Mouse (Mus musculus) heart, postnatal 14 days (tissue): ENCODE data around the gene Anapc2. TPM values are rescaled to one million over a fixed set of nuclear protein-coding genes. Genes with fewer than 3 reads are reported as not detected.

ENCODE experiments used
- DNase-seq, 2 experiments: peaks; one replicate each; pipeline ENCODE4 v3.0.0; 2021 to 2022
- intact Hi-C: fragments of 180-260 bp; cut with DNase I; formaldehyde crosslinking; loops from one replicate; pipeline ENCODE4 v1.15.1; 2025
- total RNA-seq, 2 experiments: library from RNA; stranded (reverse); gene quantifications; 2 replicates each; pipeline ENCODE4 v1.2.3; 2021

The Anapc2 gene
- total RNA-seq, 2 experiments from 2014 or later, result 44.0 to 44.1 TPM

DNA sequence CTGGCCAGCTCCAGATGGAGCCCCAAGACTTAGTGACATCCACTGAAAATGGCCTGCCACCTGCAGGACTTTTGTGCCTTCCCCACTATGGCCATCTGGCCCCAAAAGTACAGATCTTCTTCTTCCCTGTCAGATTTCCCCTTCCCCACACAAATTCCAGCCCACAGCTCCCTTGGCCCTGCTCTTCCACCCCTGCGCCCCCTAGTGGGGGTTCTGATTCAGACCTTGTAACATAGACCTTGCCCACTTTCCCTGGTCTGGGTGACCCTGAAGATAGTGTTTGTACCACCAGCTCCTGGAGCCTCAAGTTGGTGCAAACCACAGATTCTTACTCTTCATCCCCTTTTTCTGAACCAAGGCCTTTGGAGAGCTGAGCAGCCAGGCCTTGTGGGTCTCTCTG, 20.6 kb downstream of the Anapc2 start:
- intact Hi-C loops, result loop anchor here (2.0 kb wide), 1 partner anchor 64 kb away; no protein-coding TSS in a partner anchor
- DNase-seq, result peak; percentile 86 to 90

DNA sequence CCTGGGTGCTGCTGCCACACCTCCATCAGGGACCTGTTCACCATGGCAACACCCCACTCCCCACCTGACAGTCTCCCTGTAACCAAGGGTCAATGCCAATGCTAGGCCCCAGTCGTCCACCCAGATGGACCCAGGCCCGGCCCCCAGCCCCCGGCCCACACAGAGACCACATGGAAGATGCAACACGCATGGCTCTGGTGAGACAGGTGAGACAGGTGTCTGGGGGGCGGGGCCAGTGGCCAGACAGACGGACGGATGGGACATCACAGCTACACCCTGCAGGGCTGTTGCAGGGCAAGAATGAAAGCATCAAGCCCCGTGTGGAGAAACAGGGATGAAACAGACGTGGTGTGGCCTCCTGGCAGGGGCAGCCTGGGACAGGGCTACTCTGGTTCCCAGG, 21.4 kb downstream of the Anapc2 start:
- intact Hi-C loops, result loop anchor here (2.0 kb wide), 1 partner anchor 65 kb away; no protein-coding TSS in a partner anchor
- DNase-seq, result no peak

DNA sequence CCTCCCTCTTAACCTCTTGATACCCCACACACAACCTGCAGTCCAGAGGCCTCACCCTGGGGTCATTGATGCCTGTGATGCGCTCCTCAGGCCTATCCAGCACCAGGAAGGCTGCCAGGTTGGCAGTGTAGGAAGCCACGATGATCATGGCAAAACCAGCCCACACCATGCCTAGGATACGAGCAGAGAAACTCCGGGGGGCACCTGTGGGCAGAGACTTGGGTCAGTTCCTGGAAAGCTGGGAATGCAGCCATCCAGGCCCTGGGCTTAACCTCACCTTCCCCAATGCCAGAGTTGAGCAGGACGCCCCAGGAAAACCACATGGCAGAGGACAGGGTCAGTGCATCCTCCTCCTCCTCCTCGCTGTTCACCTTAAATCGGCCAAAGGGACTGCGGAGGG, 24.8 kb downstream of the Anapc2 start:
- intact Hi-C loops, result no loop called here
- DNase-seq, result no peak

GRCm38 (mm10) chr2:25298046-25298445, 25.8 kb downstream of the Anapc2 start:
- intact Hi-C loops, result no loop called here
- no peak for DNase-seq

DNA sequence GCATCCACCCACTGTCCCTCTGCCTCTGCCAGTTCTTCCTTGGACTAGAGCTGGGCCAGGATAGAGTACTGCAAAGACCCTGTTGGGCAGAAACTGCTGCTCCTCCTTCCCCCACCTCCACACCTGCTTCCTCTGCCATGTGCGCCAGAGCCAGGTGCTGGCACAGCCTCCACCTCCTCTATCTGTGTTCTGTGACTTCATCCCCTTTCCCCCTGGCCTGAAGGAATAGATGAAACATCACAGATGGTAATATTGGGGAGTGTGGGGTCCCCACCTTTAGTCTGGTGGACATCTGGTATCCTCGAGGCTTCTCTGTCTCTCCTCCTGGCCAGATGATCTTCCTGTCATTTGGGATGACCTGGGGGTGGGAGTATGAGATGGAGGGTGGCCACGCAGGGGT, 31.2 kb downstream of the Anapc2 start:
- DNase-seq, result no peak
- intact Hi-C loops, result no loop called here

DNA sequence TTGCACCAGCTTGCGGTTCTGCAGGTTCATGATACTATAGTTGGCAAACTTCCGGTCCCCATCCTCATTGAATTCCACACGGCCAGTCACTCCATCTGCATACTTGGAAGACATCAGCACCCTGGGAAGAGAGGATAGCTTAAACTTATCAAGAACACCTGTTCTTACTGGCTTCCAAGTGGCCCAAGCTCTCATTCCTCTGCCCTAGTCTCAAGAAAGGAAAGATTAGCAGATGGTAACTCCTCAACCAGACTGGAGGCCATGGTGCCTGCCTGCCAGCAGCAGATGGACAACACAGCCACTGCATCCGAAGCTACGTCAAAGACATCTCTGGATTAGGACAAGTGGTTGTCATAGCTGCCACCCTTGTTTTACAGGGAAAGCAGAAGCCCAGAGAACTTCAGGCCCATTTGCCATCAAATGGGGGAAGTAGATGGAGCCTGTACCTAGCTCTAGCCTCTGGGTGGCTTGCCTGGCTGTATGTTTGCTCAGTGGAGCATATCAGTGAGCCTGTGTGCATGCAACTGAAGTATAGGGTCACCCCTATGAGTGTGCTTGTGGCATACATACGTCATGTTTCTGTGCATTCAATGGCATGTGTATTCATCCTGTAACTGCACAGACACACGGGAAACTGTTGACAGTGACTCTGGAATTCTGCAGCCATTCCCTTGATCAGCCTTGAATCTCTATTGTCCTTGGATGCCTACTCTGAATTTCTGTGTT, 31.8 kb downstream of the Anapc2 start:
- intact Hi-C loops, result no loop called here
- DNase-seq, result no peak

GRCm38 (mm10) chr2:25304657-25305541, 32.6 kb downstream of the Anapc2 start:
- intact Hi-C loops, result no loop called here

GRCm38 (mm10) chr2:25305587-25306359, 33.5 kb downstream of the Anapc2 start:
- no peak for DNase-seq
- intact Hi-C loops, result no loop called here

More at GRCm38 (mm10) chr2:25304657-25305541, 32.6 kb downstream of the Anapc2 start:
- DNase-seq, result peak in 1 of 2 experiments; percentile 16

GRCm38 (mm10) chr2:25310180-25310579, 37.9 kb downstream of the Anapc2 start:
- intact Hi-C loops, result no loop called here
- DNase-seq, result no peak

DNA sequence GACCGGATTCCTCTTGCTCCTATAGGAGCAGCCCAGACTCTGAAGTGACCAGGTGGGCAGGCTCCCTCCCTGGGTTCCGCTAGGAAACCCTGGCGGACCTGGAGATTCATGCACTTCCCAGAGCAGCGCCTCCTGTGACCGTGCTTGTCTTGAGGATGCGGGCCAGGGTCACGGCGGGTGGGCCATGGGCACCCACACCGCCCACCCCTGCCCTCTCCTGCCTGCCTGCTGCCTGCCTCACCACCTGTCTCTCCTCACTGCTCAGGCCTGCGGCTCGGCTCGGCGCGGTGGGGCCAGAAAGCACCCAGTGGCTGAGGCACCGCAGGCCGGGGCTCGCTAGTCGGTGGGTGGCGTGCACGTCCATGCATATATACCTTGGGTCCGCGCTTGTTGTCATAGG, 38.7 kb downstream of the Anapc2 start:
- intact Hi-C loops, result no loop called here

GRCm38 (mm10) chr2:25311491-25311891, 39.2 kb downstream of the Anapc2 start:
- no peak for DNase-seq
- intact Hi-C loops, result no loop called here

More for the DNA sequence above, 38.7 kb downstream of the Anapc2 start:
- no peak for DNase-seq

DNA sequence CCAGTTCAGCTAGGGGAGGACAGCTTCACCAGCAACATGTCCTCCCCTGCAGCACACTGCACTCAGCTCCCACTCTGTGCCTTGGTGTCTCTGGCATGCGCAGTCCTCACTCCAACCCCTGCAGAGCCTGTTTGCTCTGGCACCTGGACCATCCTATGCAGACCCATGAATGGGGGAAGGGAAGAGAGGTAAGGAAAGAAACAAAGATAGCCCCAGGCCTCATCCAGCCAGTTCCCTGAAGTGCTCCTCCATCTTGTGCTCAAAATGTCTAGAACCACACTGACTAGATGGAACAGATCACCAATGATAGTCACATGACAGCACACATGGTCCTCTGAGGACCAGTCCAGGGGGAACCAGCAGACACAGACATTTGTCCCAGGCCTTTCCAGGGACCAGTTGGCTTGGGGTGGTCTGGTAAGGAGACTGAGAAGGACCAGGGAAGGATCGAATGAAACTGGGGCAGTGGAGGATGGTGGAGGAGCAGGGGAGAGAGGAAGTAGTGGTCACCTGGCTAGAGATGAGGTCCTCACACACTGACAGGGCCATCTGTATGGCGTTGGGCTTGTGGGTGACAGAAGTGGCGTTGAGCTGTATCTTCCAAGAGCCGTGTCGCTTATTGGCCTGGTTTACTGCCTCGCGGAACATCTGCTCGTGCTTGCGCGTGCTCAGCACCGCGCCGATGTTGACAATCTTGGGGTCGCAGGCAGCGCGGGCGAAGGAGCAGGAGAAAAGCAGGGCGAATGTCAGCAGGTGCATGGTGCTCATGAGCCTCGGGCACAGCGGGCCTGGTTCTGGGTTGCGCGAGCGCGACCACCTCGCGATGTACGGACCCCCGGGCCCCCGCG, 46.1 kb downstream of the Anapc2 start:
- no peak for DNase-seq
- intact Hi-C loops, result no loop called here

- peak; percentile 72 to 79 for DNase-seq
These were observed 46.9 kb downstream of the Anapc2 start, which contains the start of gene Grin1 for GRCm38 (mm10) chr2:25318971-25319773. TSS of gene Grin1 (minus strand) at chr2:25319187.

GRCm38 (mm10) chr2:25320084-25320483, 47.8 kb downstream of the Anapc2 start:
- DNase-seq, result no peak
- intact Hi-C loops, result no loop called here

More at GRCm38 (mm10) chr2:25318971-25319773, 46.9 kb downstream of the Anapc2 start, which contains the start of gene Grin1:
- intact Hi-C loops, result no loop called here

DNA sequence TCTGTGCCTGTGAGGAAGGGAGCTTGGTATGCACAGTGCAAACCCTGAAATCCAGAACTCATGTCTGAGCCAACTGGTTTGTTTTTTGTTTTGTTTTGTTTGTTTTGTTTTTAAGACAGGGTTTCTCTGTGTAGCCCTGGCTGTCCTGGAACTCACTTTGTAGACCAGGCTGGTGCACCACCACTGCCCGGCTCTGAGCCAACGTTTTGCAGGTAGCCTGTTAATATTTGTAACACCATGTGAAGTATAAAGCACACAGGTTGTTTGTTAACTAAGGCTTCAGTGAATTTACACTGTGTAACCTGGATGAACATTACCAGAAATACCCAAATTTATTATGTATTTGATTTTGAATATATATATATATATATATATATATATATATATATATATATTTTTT, 53.8 kb downstream of the Anapc2 start:
- no peak for DNase-seq

GRCm38 (mm10) chr2:25328440-25328839, 56.2 kb downstream of the Anapc2 start:
- intact Hi-C loops, result no loop called here
- DNase-seq, result peak in 1 of 2 experiments; percentile 40

More for the DNA sequence above, 53.8 kb downstream of the Anapc2 start:
- intact Hi-C loops, result no loop called here

DNA sequence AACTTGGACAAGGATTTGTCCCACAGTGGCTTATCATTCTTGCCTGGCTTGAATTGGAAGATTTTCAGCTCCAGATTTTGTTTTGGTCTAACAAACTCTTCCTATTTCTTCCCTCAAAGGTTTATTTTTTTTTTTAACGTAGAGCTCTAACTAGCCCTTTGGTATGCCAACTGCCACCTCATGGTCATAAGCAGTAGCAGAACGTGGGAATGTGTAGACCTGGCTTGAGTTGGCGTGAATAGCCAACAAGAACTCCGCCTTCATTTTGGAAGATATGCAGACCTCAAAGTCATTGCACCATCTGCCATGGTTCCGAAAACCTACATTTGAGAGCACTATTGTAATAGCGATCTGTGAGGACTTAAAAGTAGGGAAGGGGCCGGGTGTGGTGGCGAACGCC, 59.2 kb downstream of the Anapc2 start:
- DNase-seq, result no peak
- intact Hi-C loops, result loop anchor here (5.0 kb wide), 2 partner anchors 54 to 134 kb away; partner anchors contain the start of gene Tor4a
